Mouse (Mus musculus): Measurements from ENCODE around the gene AI413582.

- TF ChIP-seq CTCF (IDR thresholded peaks at IDR 0.05; ENCODE audit: extremely low read depth, insufficient read length, insufficient replicate concordance, low read depth, low read length) (no peak), POLR2A (IDR thresholded peaks at IDR 0.05; ENCODE audit: low read depth, low read length) (no peak)
Measured at GRCm38 (mm10) chr17:27528767-27529166, 36.8 kb downstream of the AI413582 start.
